Mouse (Mus musculus) CH12.LX (cell line): ENCODE measurements around the gene Nbr1. TPM values are rescaled to one million over a fixed set of nuclear protein-coding genes. Genes with fewer than 3 reads are reported as not detected.

Experiments
- DNase-seq: peaks from one replicate; pipeline ENCODE4 v3.0.0-alpha.2; 2013; ENCODE audit errors: extremely low read depth
- H3K27ac ChIP-seq: 2 replicates; pipeline ENCODE4 v1.5.1; 2012; ENCODE audit warnings: low read depth, mild to moderate bottlenecking, control low read depth, moderate library complexity; ENCODE audit not compliant: insufficient read depth
- H3K27me3 ChIP-seq: replicated peaks from 2 replicates; pipeline ENCODE3; 2012; ENCODE audit warnings: inconsistent platforms
- H3K36me3 ChIP-seq, 2 experiments: replicated peaks in 1 of 2; 2 replicates each; pipeline versions ENCODE3 to v1.6.1; 2012; ENCODE audit warnings: inconsistent platforms in 1 of 2, low read length in 1 of 2, mild to moderate bottlenecking in 1 of 2, mixed read lengths in 1 of 2, moderate library complexity in 1 of 2; ENCODE audit not compliant: control insufficient read depth in 1 of 2, insufficient read depth in 1 of 2
- H3K4me1 ChIP-seq, 2 experiments: 2 replicates each; pipeline ENCODE4 v1.6.1; 2012; ENCODE audit warnings: inconsistent platforms in 1 of 2, moderate library complexity in 1 of 2; ENCODE audit not compliant: insufficient read depth in 2 of 2, control insufficient read depth in 1 of 2
- H3K4me2 ChIP-seq: 2 replicates; pipeline ENCODE4 v1.6.1; 2012; ENCODE audit warnings: low read depth, mild to moderate bottlenecking, control low read depth; ENCODE audit not compliant: poor library complexity, insufficient read depth, severe bottlenecking
- H3K4me3 ChIP-seq, 3 experiments: fragments of 150-350 bp in 1 of 3; sonication (generic) in 1 of 3; replicated peaks in 1 of 3; 2 replicates each; pipeline versions ENCODE3 to v1.5.1; 2011 to 2012; ENCODE audit warnings: low read depth in 2 of 3, low read length in 2 of 3, mild to moderate bottlenecking in 2 of 3, moderate library complexity in 2 of 3, control low read depth in 1 of 3, improper control_type of control experiment in 1 of 3, inconsistent platforms in 1 of 3, mixed read lengths in 1 of 3; ENCODE audit not compliant: poor library complexity in 1 of 3
- H3K79me2 ChIP-seq: replicated peaks from 2 replicates; pipeline ENCODE4 v1.6.1; 2012; ENCODE audit warnings: mild to moderate bottlenecking, moderate library complexity; ENCODE audit not compliant: control insufficient read depth, poor library complexity, insufficient read depth, severe bottlenecking; ENCODE audit errors: extremely low read depth
- H3K9ac ChIP-seq: 2 replicates; pipeline ENCODE4 v1.6.1; 2012; ENCODE audit warnings: low read depth, mild to moderate bottlenecking, control low read depth, moderate library complexity; ENCODE audit not compliant: insufficient read depth
- H3K9me3 ChIP-seq: replicated peaks from 2 replicates; pipeline ENCODE3; 2012; ENCODE audit warnings: low read length, inconsistent platforms, mixed read lengths
- BHLHE40 ChIP-seq: IDR thresholded peaks from 2 replicates; pipeline ENCODE4 v1.6.1; 2011; ENCODE audit warnings: mild to moderate bottlenecking, low read depth, low read length, improper control_type of control experiment
- CTCF ChIP-seq, 2 experiments: IDR thresholded peaks in 1 of 2; conservative IDR thresholded peaks in 1 of 2; 2 replicates each; pipeline ENCODE4 v1.5.1; 2011 to 2012; ENCODE audit warnings: low read depth in 2 of 2, low read length in 2 of 2, improper control_type of control experiment in 1 of 2, inconsistent platforms in 1 of 2, mild to moderate bottlenecking in 1 of 2, moderate library complexity in 1 of 2
- E2F4 ChIP-seq: IDR thresholded peaks from 2 replicates; pipeline ENCODE4 v1.6.1; 2011; ENCODE audit warnings: low read depth, low read length, improper control_type of control experiment; ENCODE audit not compliant: insufficient replicate concordance
- ELF1 ChIP-seq: IDR thresholded peaks from 2 replicates; pipeline ENCODE4 v1.6.1; 2014; ENCODE audit warnings: low read depth, mild to moderate bottlenecking, inconsistent platforms, low read length, improper control_type of control experiment
- EP300 ChIP-seq: IDR thresholded peaks from 2 replicates; pipeline ENCODE4 v1.6.1; 2011; ENCODE audit warnings: low read length, improper control_type of control experiment
- GABPA ChIP-seq: IDR thresholded peaks from 2 replicates; pipeline ENCODE4 v1.6.1; 2012; ENCODE audit warnings: low read depth, low read length, improper control_type of control experiment, inconsistent platforms; ENCODE audit not compliant: insufficient replicate concordance
- HCFC1 ChIP-seq: IDR thresholded peaks from 2 replicates; pipeline ENCODE4 v1.6.1; 2012; ENCODE audit warnings: low read depth, mild to moderate bottlenecking, inconsistent platforms, low read length, improper control_type of control experiment
- JUN ChIP-seq: IDR thresholded peaks from 2 replicates; pipeline ENCODE4 v1.6.1; 2011; ENCODE audit warnings: low read depth, mild to moderate bottlenecking, low read length, improper control_type of control experiment, moderate library complexity; ENCODE audit not compliant: insufficient read depth
- MAX ChIP-seq: IDR thresholded peaks from 2 replicates; pipeline ENCODE4 v1.6.1; 2011; ENCODE audit warnings: low read length, improper control_type of control experiment
- MAZ ChIP-seq: IDR thresholded peaks from 2 replicates; pipeline ENCODE4 v1.6.1; 2012; ENCODE audit warnings: low read depth, mild to moderate bottlenecking, inconsistent platforms, low read length, improper control_type of control experiment, moderate library complexity
- PAX5 ChIP-seq: IDR thresholded peaks from 2 replicates; pipeline ENCODE4 v1.6.1; 2012; ENCODE audit warnings: low read length, inconsistent platforms, mixed read lengths
- POLR2A ChIP-seq: IDR thresholded peaks from 2 replicates; pipeline ENCODE4 v1.6.1; 2011; ENCODE audit warnings: low read depth, mild to moderate bottlenecking, improper control_type of control experiment, low read length
- POLR2AphosphoS2 ChIP-seq: IDR thresholded peaks from 2 replicates; pipeline ENCODE4 v1.6.1; 2011; ENCODE audit warnings: low read depth, low read length, improper control_type of control experiment
- RAD21 ChIP-seq: IDR thresholded peaks from 2 replicates; pipeline ENCODE4 v1.6.1; 2011; ENCODE audit warnings: low read depth, mild to moderate bottlenecking, low read length, improper control_type of control experiment, moderate library complexity
- RCOR1 ChIP-seq: conservative IDR thresholded peaks from 2 replicates; pipeline ENCODE4 v1.6.1; 2012; ENCODE audit warnings: low read depth, mild to moderate bottlenecking, inconsistent platforms, low read length, improper control_type of control experiment
- SMC3 ChIP-seq: IDR thresholded peaks from 2 replicates; pipeline ENCODE4 v1.6.1; 2011; ENCODE audit warnings: low read depth, low read length, improper control_type of control experiment
- TBP ChIP-seq: conservative IDR thresholded peaks from 2 replicates; pipeline ENCODE4 v1.6.1; 2011; ENCODE audit warnings: low read depth, low read length, improper control_type of control experiment
- ZMIZ1 ChIP-seq: IDR thresholded peaks from 2 replicates; pipeline ENCODE4 v1.6.1; 2012; ENCODE audit warnings: low read depth, mild to moderate bottlenecking, inconsistent platforms, low read length, improper control_type of control experiment
- dilution Hi-C: fragments of 300-500 bp; cut with MboI; formaldehyde crosslinking; loops from 2 replicates; pipeline ENCODE4 v1.14.3; 2020; ENCODE audit warnings: low sequenced_read_pairs; ENCODE audit not compliant: extremely low pct_unique_long_range_greater_than_20kb, extremely low pct_ligation_motif_present
- in situ Hi-C: fragments of 300-500 bp; cut with MboI; formaldehyde crosslinking; loops from 3 replicates; pipeline ENCODE4 v1.14.3; 2019; ENCODE audit warnings: low sequenced_read_pairs, low pct_ligation_motif_present, low pct_unique_long_range_greater_than_20kb, mixed read lengths
- polyA plus RNA-seq: library from polyadenylated mRNA; unstranded; fragments of >175 nt; gene quantifications from 2 replicates; pipeline ENCODE4 v1.2.1, GENCODE M21; 2012; ENCODE audit warnings: low read depth; ENCODE audit not compliant: insufficient read length
- total RNA-seq, 2 experiments: library from RNA; depleted of rRNA; stranded (reverse); fragments of 300-350 nt in 1 of 2; fragments of >200 nt in 1 of 2; gene quantifications; 2 replicates each; pipeline ENCODE4 v1.2.3; 2012 to 2014

Gene Nbr1
- total and polyA plus RNA-seq, 3 experiments, result 44.8 to 52.2 (median 48.3) TPM

DNA sequence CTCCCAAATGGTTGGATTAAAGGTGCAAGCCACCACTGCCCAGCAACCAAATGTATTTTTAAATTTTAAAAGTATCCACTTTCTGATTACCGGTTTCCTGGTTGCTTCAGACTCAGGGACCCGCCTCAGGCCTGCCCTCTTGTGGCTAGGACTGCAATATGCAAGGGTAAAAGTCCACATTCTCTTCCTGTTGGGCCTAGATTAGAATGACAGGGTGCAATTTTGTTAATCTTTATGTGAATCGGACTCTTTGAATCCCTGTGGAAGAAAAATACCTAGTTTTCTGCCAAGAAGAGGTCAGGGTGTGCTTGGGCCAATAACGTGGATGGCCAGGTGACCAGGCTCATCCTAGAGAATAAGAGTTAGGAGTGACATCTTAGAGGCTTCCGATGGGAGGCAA lies 37.5 kb downstream of the Nbr1 start:
- peak; percentile 63 for TF ChIP-seq SMC3
- TF ChIP-seq BHLHE40, result no peak
- peak; percentile 87 to 94 for TF ChIP-seq CTCF (conservative IDR thresholded peaks at IDR 0.05 in 1 of 2, IDR thresholded peaks at IDR 0.05 in 1 of 2; ENCODE audit: low read depth in 2 of 2, low read length in 2 of 2)
- TF ChIP-seq ELF1, result peak; percentile 88
- no peak for TF ChIP-seq TBP
- no peak for TF ChIP-seq MAX
- no peak for TF ChIP-seq GABPA
- TF ChIP-seq ZMIZ1, result no peak
- 0 out of 2 replicates have a peak, but pooled peaks have one; percentile 12 for TF ChIP-seq POLR2A
- peak; percentile 59 for TF ChIP-seq RAD21
- TF ChIP-seq RCOR1, result no peak
- TF ChIP-seq POLR2AphosphoS2, result no peak
- peak; percentile 70 for TF ChIP-seq HCFC1
- Histone ChIP-seq H3K27ac (peak overlapping the region; percentile 38; the same call in 1 of the 2 replicates), H3K9me3 (no peaks in the 10 kb centered on the region), H3K9ac (peak overlapping the region; percentile 40), H3K4me1 (peaks cover 6 to 16% of the 10 kb centered on the region in 2 experiments), H3K79me2 (no peaks in the 10 kb centered on the region), H3K4me3 (no peak overlapping the region), H3K4me2 (no peak overlapping the region), H3K36me3 (peaks cover 32 to 48% of the 10 kb centered on the region in 2 experiments), H3K27me3 (no peaks in the 10 kb centered on the region)
- in situ Hi-C loops (no loop called here), dilution Hi-C loops (no loop called here)
- peak; percentile 93 for DNase-seq

DNA sequence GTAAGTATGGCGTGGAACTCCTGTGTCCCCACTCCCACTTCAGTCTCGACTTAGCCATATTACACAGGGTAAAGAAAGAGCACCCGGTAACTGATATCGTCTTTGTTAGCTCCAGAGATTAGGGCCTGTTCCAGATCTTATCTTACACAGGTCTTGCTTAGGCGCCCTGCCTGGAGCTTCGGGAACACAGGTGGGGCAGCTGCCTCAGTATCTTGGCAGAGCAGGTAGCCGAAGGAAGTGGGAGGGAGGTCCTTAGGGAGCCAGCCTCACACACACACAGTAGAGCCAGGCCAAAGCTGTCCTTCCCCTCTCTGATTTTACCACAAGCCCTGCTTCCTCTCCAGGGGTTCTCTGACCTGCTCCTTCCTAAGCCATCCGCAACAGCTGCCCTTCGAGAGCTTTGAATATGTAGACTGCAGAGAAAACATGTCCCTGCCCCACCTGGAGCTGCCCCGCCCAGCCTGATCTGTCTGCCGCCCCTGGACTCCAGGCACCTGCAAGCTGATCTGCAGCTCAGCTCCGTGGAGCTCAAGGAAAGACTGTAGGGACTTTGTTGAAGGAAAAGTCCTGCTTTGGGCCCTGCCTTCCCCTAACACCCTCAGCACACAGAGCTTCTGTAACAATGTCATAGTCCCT lies 38.2 kb downstream of the Nbr1 start:
- no peaks in the 10 kb centered on the region for H3K27me3 ChIP-seq
- no peak overlapping the region for H3K27ac ChIP-seq
- dilution Hi-C loops, result no loop called here
- DNase-seq, result no peak
- no peaks in the 10 kb centered on the region for H3K79me2 ChIP-seq
- peaks cover 32 to 44% of the 10 kb centered on the region in 2 experiments for H3K36me3 ChIP-seq
- H3K9me3 ChIP-seq, result no peaks in the 10 kb centered on the region
- H3K4me1 ChIP-seq, result peaks cover 6 to 16% of the 10 kb centered on the region in 2 experiments
- TF ChIP-seq E2F4 (no peak), JUN (no peak), PAX5 (no peak), MAZ (no peak), MAX (no peak), EP300 (no peak)
- no peak overlapping the region for H3K4me3 ChIP-seq
- H3K4me2 ChIP-seq, result no peak overlapping the region
- 0 out of 2 replicates have a peak overlapping the region, but pooled peaks have one; percentile 40 for H3K9ac ChIP-seq
- in situ Hi-C loops, result no loop called here
